Mouse (Mus musculus) testis, adult 2 months (tissue): ENCODE measurements around the gene Gpx3. TPM values are rescaled to one million over a fixed set of nuclear protein-coding genes. Genes with fewer than 3 reads are reported as not detected.

Experiments used
- H3K27ac ChIP-seq: fragments of 200-500 bp; 2 replicates; pipeline ENCODE4 v1.5.1; 2012; ENCODE audit warnings: low read depth, low read length; ENCODE audit not compliant: control insufficient read depth, insufficient read depth
- H3K27me3 ChIP-seq: fragments of 200-500 bp; 2 replicates; pipeline ENCODE4 v1.6.1; 2012; ENCODE audit warnings: mild to moderate bottlenecking, low read length, moderate library complexity; ENCODE audit not compliant: control insufficient read depth, insufficient read depth
- H3K36me3 ChIP-seq: fragments of 200-500 bp; 2 replicates; pipeline ENCODE4 v1.6.1; 2012; ENCODE audit warnings: mild to moderate bottlenecking, low read length; ENCODE audit not compliant: control insufficient read depth, insufficient read depth
- H3K4me1 ChIP-seq: fragments of 200-500 bp; 2 replicates; pipeline ENCODE4 v1.6.1; 2012; ENCODE audit warnings: low read length; ENCODE audit not compliant: control insufficient read depth, insufficient read depth
- H3K4me3 ChIP-seq: fragments of 200-500 bp; 2 replicates; pipeline ENCODE4 v1.5.1; 2012; ENCODE audit warnings: low read depth, mild to moderate bottlenecking, low read length, moderate library complexity, mixed read lengths; ENCODE audit not compliant: control insufficient read depth
- CTCF ChIP-seq: fragments of 200-500 bp; IDR thresholded peaks from 2 replicates; pipeline ENCODE4 v1.5.1; 2012; ENCODE audit warnings: low read depth, mild to moderate bottlenecking, inconsistent platforms, low read length, moderate library complexity; ENCODE audit not compliant: control insufficient read depth, insufficient read depth, insufficient replicate concordance
- POLR2A ChIP-seq: fragments of 200-500 bp; IDR thresholded peaks from 2 replicates; pipeline ENCODE4 v1.6.1; 2012; ENCODE audit warnings: low read depth, mild to moderate bottlenecking, inconsistent platforms, low read length, moderate library complexity; ENCODE audit not compliant: control insufficient read depth
- polyA plus RNA-seq: library from polyadenylated mRNA; depleted of rRNA; stranded (reverse); fragments of >200 nt; gene quantifications from 2 replicates; pipeline ENCODE4 v1.2.3, GENCODE M21; 2012

Gpx3 gene
- polyA plus RNA-seq, 1 experiment: 13.0 TPM

GRCm38 (mm10) chr11:54882671-54883070, 19.6 kb upstream of the Gpx3 start:
- Histone ChIP-seq H3K27me3 (no peaks in the 10 kb centered on the region), H3K36me3 (no peaks in the 10 kb centered on the region), H3K27ac (no peak overlapping the region)

GRCm38 (mm10) chr11:54884197-54884828, 17.9 kb upstream of the Gpx3 start:
- peaks cover 3% of the 10 kb centered on the region for H3K4me1 ChIP-seq
- no peak for TF ChIP-seq POLR2A
- no peak for TF ChIP-seq CTCF
- H3K27me3 ChIP-seq: no peaks in the 10 kb centered on the region
- no peak overlapping the region for H3K4me3 ChIP-seq
- no peaks in the 10 kb centered on the region for H3K36me3 ChIP-seq
- H3K27ac ChIP-seq: peak overlapping the region; percentile 77; the same call in 1 of the 2 replicates

More at GRCm38 (mm10) chr11:54882671-54883070, 19.6 kb upstream of the Gpx3 start:
- Histone ChIP-seq H3K4me1 (peaks cover 3% of the 10 kb centered on the region), H3K4me3 (no peak overlapping the region)
- TF ChIP-seq CTCF: peak; percentile 12; the same call in 1 of the 2 replicates
- no peak for TF ChIP-seq POLR2A

- 0 out of 2 replicates have a peak overlapping the region, but pooled peaks have one; percentile 9 for H3K4me3 ChIP-seq
- TF ChIP-seq POLR2A: no peak
- no peak for TF ChIP-seq CTCF
- no peaks in the 10 kb centered on the region for H3K27me3 ChIP-seq
- peak overlapping the region; percentile 77; the same call in 1 of the 2 replicates for H3K27ac ChIP-seq
- peaks cover 3% of the 10 kb centered on the region for H3K4me1 ChIP-seq
- no peaks in the 10 kb centered on the region for H3K36me3 ChIP-seq
Measured at GRCm38 (mm10) chr11:54884937-54885336, 17.3 kb upstream of the Gpx3 start.

- H3K36me3 ChIP-seq: no peaks in the 10 kb centered on the region
- H3K27ac ChIP-seq: peak overlapping the region; percentile 3; the same call in 1 of the 2 replicates
- H3K4me1 ChIP-seq: peaks cover 3% of the 10 kb centered on the region
- peak overlapping the region; percentile 2; the same call in 1 of the 2 replicates for H3K4me3 ChIP-seq
- TF ChIP-seq CTCF (no peak), POLR2A (no peak)
- H3K27me3 ChIP-seq: no peaks in the 10 kb centered on the region
Measured at GRCm38 (mm10) chr11:54885406-54885805, 16.8 kb upstream of the Gpx3 start.

- H3K36me3 ChIP-seq: no peaks in the 10 kb centered on the region
- H3K4me3 ChIP-seq: no peak overlapping the region
- TF ChIP-seq POLR2A (no peak), CTCF (no peak)
- peaks cover 9% of the 10 kb centered on the region for H3K4me1 ChIP-seq
- H3K27ac ChIP-seq: no peak overlapping the region
- no peaks in the 10 kb centered on the region for H3K27me3 ChIP-seq
Measured at GRCm38 (mm10) chr11:54887927-54888326, 14.3 kb upstream of the Gpx3 start.

- H3K36me3 ChIP-seq: no peaks in the 10 kb centered on the region
- TF ChIP-seq CTCF (no peak), POLR2A (no peak)
- H3K27ac ChIP-seq: no peak overlapping the region
- no peak overlapping the region for H3K4me3 ChIP-seq
- no peaks in the 10 kb centered on the region for H3K27me3 ChIP-seq
- peaks cover 6% of the 10 kb centered on the region; the same call in 1 of the 2 replicates for H3K4me1 ChIP-seq
Measured at GRCm38 (mm10) chr11:54891341-54891740, 10.9 kb upstream of the Gpx3 start.

GRCm38 (mm10) chr11:54892091-54892490, 10.2 kb upstream of the Gpx3 start:
- Histone ChIP-seq H3K27ac (no peak overlapping the region), H3K27me3 (no peaks in the 10 kb centered on the region), H3K4me3 (no peak overlapping the region), H3K4me1 (peaks cover 6% of the 10 kb centered on the region; the same call in 1 of the 2 replicates), H3K36me3 (no peaks in the 10 kb centered on the region)
- TF ChIP-seq CTCF (no peak), POLR2A (no peak)
